Mouse (Mus musculus) right cerebral cortex, postnatal 36 days (tissue): Measurements from ENCODE around the gene Drg2.
"Not testable (repeated sequence)": the region's sequence is repeated elsewhere in the genome, so short reads cannot be mapped to it uniquely, and the experiment has no call there.

Experiments used
- DNase-seq, 2 experiments: peaks; one replicate each; pipeline ENCODE4 v3.0.0; 2022; ENCODE audit warnings: low spot score in 2 of 2, mixed read lengths in 1 of 2

The Drg2 gene

DNA sequence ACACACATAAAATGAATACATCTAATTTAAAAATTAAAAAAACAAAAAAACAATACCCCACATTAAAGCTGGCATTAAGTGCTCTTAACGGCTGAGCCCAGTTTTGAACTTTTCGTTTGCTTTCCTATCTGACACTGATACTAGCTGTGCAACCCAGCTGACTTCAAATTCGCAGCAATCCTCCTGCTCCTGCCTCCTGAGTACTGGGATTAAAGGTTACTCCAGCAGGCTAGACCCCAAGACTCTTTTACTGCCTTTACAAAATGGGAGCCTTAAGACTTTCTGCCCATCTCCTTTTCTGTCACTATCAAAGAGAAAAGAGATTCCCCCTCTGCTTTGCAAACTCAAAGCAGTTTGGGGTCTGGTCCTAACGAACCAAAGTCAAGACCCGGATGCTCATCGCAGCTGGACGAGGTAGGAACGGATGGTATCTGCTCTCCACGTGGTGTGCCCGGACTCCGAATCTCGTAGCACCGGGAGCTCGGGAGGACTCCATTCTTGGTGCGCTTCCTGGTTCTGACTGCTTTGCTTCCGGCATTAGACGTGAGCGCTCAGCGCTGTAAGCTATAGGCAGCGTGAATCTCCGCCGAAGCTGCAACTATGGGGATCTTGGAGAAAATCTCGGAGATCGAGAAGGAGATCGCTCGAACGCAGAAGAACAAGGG, at the start of gene Drg2:
Drg2 (plus strand) TSS at position 512 of the 665 bp plus-strand sequence.
- peak; percentile 74 to 82 for DNase-seq

DNA sequence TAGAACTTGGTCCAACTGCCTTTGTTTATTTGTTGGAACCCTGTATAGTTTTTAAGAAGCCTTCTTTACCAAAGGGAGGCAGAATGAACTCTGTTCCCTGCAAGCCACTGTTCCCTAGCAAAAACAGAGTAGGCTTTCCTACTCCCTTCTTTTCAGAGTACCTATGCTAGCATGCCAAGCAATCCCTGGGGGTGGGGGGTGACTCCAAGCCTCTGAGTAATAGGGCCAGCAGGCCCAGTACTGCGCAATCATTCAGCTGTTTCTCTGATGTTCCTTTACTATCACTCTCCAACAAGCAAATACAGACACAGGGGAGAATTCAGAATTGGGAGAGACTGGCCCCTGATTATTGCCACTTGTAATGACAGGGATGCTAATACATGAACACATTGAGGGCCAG, 47.8 kb upstream of the Drg2 start:
- no peak for DNase-seq

DNA sequence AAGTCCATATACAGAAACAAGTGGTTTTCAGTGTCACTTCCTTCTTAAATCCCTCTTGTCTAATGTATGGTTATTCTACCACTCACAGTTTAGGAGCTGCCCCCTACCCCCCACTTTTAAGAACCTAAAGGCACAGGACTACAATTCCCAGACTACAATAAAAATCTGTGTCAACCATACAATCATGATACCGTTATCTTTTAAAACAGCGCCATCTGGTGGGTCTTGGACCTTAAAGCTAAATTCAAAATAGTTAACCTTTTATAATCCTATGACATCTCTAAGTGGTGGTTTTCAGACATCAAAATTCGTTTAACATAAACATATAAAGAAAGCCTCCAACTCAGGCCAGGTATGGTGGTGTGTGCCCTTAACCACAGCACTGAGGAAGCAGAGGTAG, 42.2 kb upstream of the Drg2 start:
- peak; percentile 20 to 24 for DNase-seq

DNA sequence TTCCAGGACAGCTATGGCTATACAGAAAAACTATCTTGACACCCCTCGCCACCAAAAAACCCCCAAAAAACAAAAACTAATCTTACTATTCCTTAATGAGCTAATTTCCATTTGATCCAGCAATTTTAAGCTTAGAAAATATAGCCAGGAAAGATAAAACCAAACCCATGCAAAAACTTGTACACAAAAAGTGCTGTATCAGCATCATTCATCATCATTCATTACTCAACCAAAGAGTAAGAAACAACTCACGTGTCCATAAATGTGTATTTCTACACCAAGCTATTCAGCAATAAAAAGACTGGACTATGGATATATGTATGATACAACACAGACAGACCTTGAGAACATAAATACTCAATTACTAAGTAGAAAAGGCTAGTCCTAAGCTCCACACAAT, 41.5 kb upstream of the Drg2 start:
- no peak for DNase-seq

DNA sequence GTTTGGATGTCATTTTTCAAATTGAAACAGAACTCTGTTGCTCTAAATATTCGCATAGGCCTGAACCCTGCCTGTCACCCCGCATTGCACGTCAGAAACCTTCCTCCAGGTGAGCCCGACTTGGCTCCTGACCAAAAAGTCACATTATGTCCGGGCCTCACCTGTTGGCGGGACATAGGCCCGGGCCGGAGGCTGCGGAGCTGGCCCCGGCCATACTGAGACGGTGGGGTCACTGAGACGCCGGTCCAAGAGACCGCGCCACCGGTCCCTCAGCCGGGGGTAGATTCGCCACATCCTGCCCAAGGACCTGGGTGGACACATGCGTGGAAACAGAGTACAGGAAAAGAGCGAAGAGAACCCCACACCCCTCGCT, 37.8 kb upstream of the Drg2 start:
- DNase-seq = no peak

DNA sequence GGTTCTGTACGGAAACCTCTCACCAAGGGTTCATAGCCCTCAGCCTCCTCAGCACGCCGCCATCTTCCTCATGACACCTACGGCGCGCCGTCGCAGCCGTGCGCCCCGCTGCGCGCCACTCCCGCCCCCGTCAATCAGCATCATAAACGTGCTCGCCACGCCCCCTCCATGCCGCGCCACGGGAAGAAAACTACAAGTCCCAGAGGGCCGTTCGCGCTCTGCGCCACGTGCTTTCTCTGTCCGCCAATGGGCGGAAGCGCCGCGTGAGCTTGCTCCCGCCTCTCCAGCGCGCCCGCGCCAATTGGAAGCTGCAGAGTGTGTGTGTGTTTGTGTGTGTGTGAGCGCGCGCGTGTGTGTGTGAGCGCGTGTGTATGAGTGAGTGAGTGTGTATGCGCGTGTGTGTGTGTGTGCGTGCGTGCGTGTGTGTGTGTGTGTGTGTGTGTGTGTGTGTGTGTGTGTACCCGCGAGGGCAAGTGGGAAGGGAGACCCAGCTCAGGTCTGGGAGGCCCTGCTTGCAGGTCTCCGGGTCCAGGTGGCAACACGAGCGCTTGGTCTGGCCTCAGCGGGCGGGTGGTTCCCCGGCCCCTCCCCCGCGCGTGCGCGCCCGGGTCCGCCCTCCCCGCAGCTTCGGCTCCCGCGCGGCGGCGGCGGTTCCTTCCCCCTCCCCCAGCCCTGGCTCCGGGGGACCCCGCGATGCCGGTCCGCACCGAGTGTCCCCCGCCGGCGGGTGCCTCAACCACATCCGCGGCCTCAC, 37.3 kb upstream of the Drg2 start, which contains the start of gene Gid4:
Gid4 (plus strand) TSS at position 183 of the 754 bp plus-strand sequence.
- peak; percentile 98 to 99 for DNase-seq

DNA sequence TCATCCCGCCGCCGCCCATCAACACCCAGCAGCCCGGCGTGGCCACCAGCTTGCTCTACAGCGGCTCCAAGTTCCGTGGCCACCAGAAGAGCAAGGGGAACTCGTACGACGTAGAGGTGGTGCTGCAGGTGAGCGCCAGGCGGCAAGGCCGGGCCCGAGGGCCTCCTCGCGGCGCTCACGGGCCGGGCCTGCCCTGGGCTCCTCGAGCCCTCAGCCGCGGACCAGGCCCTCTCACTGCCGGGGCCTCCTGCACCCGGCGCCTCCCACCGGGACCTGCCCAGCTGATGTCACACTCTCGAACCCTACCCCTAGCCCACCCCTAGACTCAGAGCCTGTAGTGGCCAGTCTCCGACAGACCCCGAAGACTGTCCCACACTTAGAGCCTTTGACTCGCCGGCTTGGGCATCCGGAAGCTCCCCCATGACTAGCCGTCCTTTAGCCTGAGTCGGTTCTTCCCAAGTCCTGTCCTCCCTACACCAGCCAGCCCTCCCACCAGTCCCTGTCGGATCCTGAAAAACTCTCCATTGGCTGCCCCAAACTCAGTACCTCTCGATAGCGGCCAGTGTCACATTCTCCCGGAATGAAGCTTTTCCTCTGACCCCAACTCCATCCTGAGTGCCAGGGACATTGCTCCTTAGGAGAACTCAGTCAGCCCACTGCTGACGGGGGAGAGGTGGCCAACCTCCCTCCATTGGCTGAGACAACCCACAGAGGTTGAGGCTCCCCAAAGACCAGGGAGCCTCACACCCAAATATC, 36.5 kb upstream of the Drg2 start, which contains the start of gene Atpaf2:
Atpaf2 (minus strand) TSS at position 741 of the 756 bp plus-strand sequence.
- DNase-seq = peak in 1 of 2 experiments; percentile 16

DNA sequence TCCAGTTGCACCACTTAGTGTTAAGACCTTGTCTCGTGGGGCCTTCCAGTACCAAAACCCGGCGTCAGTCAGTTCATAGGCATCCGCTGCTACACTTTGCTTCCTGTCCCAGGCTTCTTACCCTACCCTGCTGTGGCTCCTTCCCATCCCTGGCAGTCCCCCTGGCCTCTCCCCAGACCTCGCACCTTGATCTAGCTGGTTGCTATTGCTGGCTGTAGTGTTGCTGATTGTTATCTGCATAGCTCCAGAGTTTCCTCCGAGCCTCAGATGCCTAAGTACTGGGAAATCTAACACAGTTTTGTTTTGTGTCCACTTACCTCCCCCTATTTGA, 36.0 kb upstream of the Drg2 start:
- DNase-seq = no peak

DNA sequence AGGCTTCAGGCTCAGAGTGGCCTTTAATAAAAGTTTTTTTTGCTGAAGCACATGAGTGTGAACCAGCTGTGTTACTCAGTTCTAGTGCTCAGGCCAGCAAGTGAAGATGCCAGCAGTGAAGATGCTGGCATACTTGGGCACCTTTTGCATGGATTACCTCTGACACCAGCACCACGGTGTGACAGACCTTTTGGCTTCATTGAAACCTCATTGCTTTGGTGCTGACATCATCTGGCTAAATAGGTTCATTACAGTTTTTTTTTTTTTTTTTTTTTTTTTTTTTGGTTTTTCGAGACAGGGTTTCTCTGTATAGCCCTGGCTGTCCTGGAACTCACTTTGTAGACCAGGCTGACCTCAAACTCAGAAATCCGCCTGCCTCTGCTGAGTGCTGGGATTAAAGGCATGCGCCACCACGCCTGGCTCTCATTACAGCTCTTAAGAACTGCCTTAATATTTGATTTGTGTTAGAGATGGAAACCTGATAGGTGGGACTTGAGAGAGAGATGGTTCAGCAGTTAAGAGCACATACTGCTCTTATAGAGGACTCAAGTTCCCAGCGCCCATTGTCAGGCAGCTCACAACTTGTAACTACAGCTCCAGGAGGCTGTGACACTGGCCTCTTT, 32.2 kb upstream of the Drg2 start:
- no peak for DNase-seq

DNA sequence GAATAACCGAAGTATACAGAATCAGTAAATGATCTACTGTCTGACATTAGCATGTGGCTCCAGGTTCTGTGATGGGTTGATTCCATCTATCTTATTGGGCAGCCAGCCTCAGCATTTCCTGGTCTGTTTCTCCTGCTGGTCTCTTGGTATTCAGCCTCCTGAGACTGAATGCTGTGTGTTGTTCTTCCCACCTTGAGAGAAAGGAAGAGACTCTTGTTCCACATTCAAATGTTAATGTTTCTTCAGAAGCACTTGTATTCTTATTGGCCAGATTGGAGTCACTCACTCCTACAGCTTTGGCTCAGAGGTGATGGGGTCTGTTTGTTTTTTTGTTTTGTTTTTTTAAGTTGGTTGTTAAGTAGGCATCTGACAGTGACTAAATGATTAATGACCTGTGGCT, 31.4 kb upstream of the Drg2 start:
- no peak for DNase-seq

DNA sequence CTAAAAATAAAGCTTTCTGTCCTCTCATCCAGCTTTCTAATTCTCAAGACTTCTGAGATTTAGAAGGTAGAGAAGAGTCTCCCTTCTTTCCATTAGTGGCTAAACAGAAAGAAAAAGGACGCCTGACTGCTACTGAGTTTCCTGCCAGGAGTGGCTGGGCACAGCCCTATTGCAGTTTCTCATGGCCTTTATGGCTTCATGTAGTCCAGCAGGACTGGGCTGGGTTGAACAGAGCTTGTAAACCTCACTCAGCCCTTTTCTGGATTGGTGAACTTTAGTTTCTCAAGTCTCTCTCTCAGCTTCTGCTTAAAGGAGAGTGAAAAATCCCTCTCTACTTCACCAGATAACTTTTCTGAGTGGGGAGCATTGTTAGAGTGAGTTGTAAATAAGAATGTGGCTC, 28.0 kb upstream of the Drg2 start:
- DNase-seq = no peak

DNA sequence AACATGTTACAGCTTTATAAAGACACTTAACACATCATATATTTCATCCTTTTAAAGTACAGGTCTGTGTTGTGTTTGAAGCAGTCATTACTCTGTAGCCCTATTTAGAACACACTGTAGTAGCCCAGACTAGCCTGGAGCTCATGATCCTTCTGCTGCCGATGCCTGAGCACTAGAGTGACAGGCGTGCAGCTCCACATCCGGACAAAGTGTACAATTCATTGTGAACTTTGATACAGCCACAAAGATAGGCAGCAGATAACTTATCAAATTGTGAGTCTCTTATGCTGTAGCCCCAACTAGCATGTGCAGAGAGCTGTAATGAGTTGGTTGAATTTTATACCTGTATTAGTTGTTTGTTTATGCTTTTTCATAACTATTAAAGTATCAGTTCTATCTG, 26.8 kb upstream of the Drg2 start:
- no peak for DNase-seq

DNA sequence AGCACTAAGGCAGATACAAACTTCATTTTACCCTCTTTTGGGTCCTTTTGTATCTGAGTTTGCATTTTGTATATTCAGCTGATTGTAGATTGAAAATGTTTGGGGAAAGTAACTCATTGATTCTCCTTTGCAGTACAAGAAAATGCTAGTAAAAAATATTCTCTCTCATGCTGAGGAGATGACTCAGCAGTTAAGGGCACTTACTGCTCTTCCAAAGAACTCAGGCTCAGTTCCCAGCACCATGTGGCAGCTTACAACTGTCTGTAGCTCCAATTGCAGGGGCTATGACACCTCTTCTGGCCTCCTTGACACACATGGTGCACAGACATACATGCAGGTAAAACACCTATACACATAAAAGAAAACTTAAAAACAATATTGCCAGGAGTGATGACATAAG, 20.9 kb upstream of the Drg2 start:
- no peak for DNase-seq

DNA sequence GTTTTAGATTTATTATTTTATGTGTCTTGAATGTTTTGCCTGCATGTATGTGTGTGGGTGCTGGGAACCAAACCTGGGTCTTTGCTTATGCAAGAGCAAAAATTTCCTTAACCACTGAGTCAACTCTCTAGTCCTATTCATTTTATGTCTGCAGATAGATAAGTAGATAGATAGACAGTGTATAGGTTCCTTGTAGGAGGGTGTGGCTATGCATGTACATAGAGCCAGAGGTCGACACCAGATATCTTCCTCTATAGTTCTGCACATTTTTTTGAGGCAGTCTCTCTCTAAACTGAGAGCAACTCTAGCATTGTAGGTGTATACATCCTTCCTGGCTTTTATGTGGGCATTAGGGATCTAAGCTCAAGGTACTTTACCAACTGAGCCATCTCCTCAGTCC, 19.3 kb upstream of the Drg2 start:
- DNase-seq = no peak

DNA sequence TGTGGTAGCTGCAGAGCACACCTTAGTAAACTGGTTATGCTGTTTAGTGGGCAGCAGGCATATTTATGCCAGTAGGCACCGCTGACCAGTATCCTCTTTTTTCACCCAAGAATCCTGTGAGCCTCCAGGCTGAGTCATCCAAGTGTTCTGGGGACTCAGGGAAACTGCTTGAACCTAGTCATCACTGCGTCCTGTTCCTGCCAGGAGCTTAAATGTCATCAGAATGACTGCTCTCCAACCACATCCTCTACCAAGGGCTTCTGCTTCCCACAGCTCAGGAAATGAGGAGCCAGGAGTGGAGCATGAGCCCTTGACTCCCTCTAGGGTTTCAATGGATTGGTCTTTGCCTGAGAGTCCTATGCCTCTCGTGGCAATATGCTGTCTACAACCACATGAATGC, 17.8 kb upstream of the Drg2 start:
- DNase-seq = no peak

DNA sequence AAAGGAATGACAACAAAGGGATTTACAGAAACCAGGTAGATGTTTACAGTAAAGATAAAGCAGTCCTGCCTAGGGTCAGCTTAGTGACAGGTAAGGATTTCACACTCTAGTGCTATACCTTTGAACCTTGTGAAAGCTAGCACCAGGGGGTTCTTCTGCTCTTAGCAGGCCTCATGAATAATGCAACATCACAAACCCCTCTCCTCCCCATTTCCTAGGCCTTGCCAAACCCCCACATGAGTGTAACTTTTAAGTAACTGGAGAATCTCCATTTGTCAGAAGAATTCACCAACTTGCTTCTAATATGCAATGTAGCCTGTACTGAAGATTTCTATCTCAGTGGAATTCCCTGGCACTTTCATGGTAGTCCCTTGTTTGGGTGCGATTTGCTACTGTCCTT, 14.8 kb upstream of the Drg2 start:
- not testable (repeated sequence) for DNase-seq

DNA sequence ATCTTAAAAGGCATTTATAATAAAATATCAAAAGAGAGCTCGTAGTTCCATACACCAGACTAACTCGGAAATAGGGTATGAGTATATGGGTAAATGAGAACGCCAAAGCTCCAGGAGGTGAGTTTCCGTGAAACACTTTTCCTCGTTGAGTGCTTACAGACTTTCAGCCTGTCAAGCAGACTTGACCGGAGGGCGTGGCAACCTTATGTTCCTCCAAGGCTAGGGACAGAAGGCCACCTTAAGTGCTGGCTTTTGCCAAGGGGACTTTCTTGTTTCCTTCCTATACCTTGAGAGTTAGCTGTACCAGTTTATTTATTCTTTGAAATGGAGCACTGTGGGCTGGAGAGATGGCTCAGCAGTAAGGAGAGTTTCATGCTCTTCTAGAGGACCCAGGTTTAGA, 14.2 kb upstream of the Drg2 start:
- DNase-seq = no peak

DNA sequence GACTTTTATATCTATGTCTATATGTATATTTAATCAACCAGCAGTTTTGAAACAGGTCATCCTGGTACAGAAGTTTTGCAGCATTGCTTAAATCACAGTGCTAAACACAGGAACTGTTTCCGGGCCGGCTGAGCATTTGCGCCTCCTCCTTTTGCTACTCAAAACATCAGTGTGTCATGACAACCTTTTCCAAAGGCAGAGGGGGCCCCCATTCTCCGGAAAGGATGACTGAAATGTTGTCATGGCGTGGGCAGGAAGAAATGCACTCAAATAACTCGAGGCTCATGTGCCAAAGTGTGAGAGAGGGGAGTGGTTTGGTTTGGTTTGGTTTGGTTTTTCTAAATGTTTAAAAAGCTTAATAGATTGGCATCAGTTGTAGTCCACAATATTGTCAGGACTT, 11.5 kb upstream of the Drg2 start:
- DNase-seq = peak in 1 of 2 experiments; percentile 25

DNA sequence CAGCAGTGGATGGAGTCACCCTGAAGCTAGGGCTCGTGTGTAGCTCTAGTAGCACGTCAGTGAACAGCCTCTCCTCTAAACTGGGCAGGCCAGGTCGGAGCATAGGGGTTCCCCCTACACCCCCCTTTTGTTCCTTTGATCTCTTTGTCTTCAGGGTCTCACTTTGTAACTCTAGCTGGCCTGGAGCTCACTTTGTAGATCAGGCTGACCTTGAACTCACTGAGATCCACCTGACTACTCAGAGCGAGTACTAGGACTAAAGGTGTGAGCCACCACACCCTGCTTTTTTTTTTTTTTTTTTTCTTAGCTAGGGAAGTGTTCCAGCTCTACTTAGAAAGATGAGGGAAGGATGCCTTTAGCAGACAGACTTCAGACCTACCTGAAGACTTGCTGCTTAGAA, 10.4 kb upstream of the Drg2 start:
- DNase-seq = no peak

DNA sequence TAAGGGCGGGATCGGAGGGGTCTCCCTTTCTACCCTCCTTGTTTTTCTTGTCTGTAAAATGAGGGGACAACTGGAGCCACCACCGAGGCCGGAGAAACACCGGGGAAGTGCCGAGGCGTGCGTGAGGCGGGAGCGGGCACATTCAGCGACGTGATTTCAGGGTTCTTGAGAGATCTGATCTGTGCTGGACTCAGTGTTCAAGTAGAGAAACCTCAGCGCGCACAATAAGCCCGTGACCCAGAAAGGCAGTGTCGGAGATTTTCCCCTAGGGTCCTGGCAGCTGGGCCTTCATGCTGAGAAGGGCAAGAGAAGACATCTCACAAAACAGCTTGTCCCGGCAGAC, 325 bp downstream of the Drg2 start:
- peak in 1 of 2 experiments; percentile 13 for DNase-seq

DNA sequence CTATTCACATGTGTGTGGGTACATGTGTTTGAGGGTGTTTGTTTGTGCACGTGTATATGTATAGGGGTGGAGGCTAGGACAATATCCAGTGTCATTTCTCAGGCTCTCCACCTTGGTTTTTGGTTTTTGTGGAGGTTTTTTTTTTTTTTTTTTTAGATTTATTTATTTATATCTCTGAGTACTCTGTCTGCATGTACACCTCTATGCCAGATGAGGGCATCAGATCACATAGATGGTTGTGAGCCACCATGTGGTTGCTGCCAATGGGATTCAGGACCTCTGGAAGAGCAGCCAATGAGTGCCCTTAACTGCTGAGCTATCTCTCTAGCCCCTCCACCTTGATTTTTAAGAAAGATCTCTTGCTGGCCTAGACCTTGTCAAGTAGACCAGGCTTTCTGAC, 3.6 kb downstream of the Drg2 start:
- DNase-seq = no peak

DNA sequence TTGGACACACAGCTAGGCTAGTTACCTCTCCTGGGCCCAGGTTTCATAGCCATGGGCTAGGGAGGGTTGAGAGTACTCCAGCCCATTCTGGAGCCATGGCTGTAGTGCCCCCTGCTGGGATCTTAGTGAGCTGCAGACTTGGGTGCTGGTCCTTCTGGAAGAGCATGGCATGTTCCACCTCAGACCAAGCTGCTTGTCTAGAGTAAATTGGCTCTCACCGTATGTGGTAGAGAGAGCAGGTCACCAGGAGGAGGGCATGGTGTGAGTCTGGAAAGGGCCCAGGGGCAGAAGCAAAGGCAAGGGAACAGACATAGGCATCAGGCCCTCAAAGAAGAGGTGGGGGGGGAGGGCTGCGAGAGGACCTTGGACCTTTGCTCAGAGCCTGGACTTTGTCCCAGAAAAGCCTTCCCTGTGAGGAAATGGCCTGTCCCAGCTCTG, 11.6 kb downstream of the Drg2 start:
- no peak for DNase-seq
